Mouse (Mus musculus) liver, adult 2 months (tissue): Measurements from ENCODE around the gene Chst8.

ENCODE experiments used
- CTCF ChIP-seq: fragments of 200-500 bp; IDR thresholded peaks from 2 replicates; pipeline ENCODE4 v1.5.1; 2011; ENCODE audit warnings: low read depth, low read length, control low read depth
- POLR2A ChIP-seq: fragments of 200-500 bp; IDR thresholded peaks from 2 replicates; pipeline ENCODE4 v1.6.1; 2011; ENCODE audit warnings: low read length, control low read depth; ENCODE audit not compliant: insufficient read depth; ENCODE audit errors: extremely low read depth

GRCm38 (mm10) chr7:34759378-34759822 lies 53.1 kb downstream of the Chst8 start:
- TF ChIP-seq POLR2A: no peak
- TF ChIP-seq CTCF: no peak
